Mouse (Mus musculus) G1E (cell line): ENCODE measurements around the gene Pald1.

ENCODE experiments used
- CTCF ChIP-seq: IDR thresholded peaks from 2 replicates; pipeline ENCODE4 v1.5.1; 2012; ENCODE audit warnings: low read depth, low read length, inconsistent platforms, mixed read lengths
- GATA1 ChIP-seq: IDR thresholded peaks from 2 replicates; pipeline ENCODE4 v1.6.1; 2012; ENCODE audit warnings: borderline replicate concordance, low read length, inconsistent platforms, mixed read lengths
- GATA2 ChIP-seq: IDR thresholded peaks from 2 replicates; pipeline ENCODE4 v1.6.1; 2012; ENCODE audit warnings: low read depth, low read length, inconsistent platforms, borderline replicate concordance
- POLR2AphosphoS5 ChIP-seq: IDR thresholded peaks from 2 replicates; pipeline ENCODE4 v1.6.1; 2012; ENCODE audit warnings: low read depth, low read length, inconsistent platforms; ENCODE audit not compliant: insufficient replicate concordance
- TAL1 ChIP-seq: conservative IDR thresholded peaks from 2 replicates; pipeline ENCODE4 v1.6.1; 2012; ENCODE audit warnings: low read depth, low read length, inconsistent platforms, mixed read lengths

- TF ChIP-seq CTCF (no peak), TAL1 (no peak), GATA1 (no peak), GATA2 (no peak), POLR2AphosphoS5 (no peak)
Observed at GRCm38 (mm10) chr10:61312159-61312558, 71.2 kb downstream of the Pald1 start.
